Mouse (Mus musculus) left cerebral cortex, postnatal 14 days (tissue): Measurements from ENCODE around the gene Stoml3. TPM values are rescaled to one million over a fixed set of nuclear protein-coding genes. Genes with fewer than 3 reads are reported as not detected.

ENCODE experiments used
- DNase-seq, 2 experiments: peaks; one replicate each; pipeline ENCODE4 v3.0.0; 2021 to 2022; ENCODE audit warnings: low spot score in 2 of 2, mixed read lengths in 1 of 2
- intact Hi-C: fragments of 180-260 bp; cut with DNase I; formaldehyde crosslinking; loops from one replicate; pipeline ENCODE4 v1.15.1; 2025
- total RNA-seq, 2 experiments: library from RNA; stranded (reverse); gene quantifications; 2 replicates each; pipeline ENCODE4 v1.2.3; 2021

The Stoml3 gene
- total RNA-seq, 2 experiments from 2014 or later, result not detected

- intact Hi-C loops, result no loop called here
- no peak for DNase-seq
Measured at GRCm38 (mm10) chr3:53557388-53558214, 69.1 kb downstream of the Stoml3 start.

Other genes with a start within 250 kb of the Stoml3 start
- gene Nhlrc3, start 25.3 kb upstream of the Stoml3 start, total RNA-seq, result 1 to 10 TPM; 8.6 to 9.4 TPM
- 10 to 100 TPM; 23.9 to 25.0 TPM for gene Proser1, start 25.0 kb upstream of the Stoml3 start, total RNA-seq
- 1 to 10 TPM; 2.3 to 2.7 TPM for gene Frem2, start 168.7 kb downstream of the Stoml3 start, total RNA-seq